Mouse (Mus musculus) mesoderm, embryonic 11.5 days (tissue): ENCODE data around the gene Tmem40.
A peak's percentile ranks its signal among the peaks of the same experiment; 100 is the strongest.

Source experiments
- DNase-seq: peaks from one replicate; pipeline ENCODE4 v3.0.0-alpha.2; 2012; ENCODE audit warnings: low read depth, low spot score

Gene Tmem40

GRCm38 (mm10) chr6:115770059-115770670, 8.0 kb upstream of the Tmem40 start:
- no peak for DNase-seq

GRCm38 (mm10) chr6:115768207-115768606, 6.0 kb upstream of the Tmem40 start:
- DNase-seq: no peak

- DNase-seq: no peak
Observed at GRCm38 (mm10) chr6:115767357-115767756, 5.1 kb upstream of the Tmem40 start.

GRCm38 (mm10) chr6:115764179-115764578, 2.0 kb upstream of the Tmem40 start:
- DNase-seq: peak; percentile 88

- DNase-seq: no peak
Observed at GRCm38 (mm10) chr6:115760982-115761381, 1.2 kb downstream of the Tmem40 start.

GRCm38 (mm10) chr6:115760137-115760536, 2.1 kb downstream of the Tmem40 start:
- DNase-seq: no peak

GRCm38 (mm10) chr6:115759461-115759860, 2.7 kb downstream of the Tmem40 start:
- DNase-seq: no peak

- no peak for DNase-seq
Observed at GRCm38 (mm10) chr6:115758981-115759435, 3.2 kb downstream of the Tmem40 start.

GRCm38 (mm10) chr6:115755536-115755935, 6.7 kb downstream of the Tmem40 start:
- no peak for DNase-seq

- no peak for DNase-seq
Observed at GRCm38 (mm10) chr6:115746326-115746725, 15.9 kb downstream of the Tmem40 start.

GRCm38 (mm10) chr6:115743569-115743968, 18.6 kb downstream of the Tmem40 start:
- DNase-seq: no peak

- DNase-seq: no peak
Observed at GRCm38 (mm10) chr6:115739056-115739455, 23.2 kb downstream of the Tmem40 start.

- peak; percentile 50 for DNase-seq
Observed at GRCm38 (mm10) chr6:115734909-115735308, 27.3 kb downstream of the Tmem40 start.

GRCm38 (mm10) chr6:115732341-115732928, 29.8 kb downstream of the Tmem40 start:
- no peak for DNase-seq

- no peak for DNase-seq
Observed at GRCm38 (mm10) chr6:115730560-115731342, 31.5 kb downstream of the Tmem40 start.

GRCm38 (mm10) chr6:115727570-115727969, 34.6 kb downstream of the Tmem40 start:
- no peak for DNase-seq

- peak; percentile 47 for DNase-seq
Observed at GRCm38 (mm10) chr6:115727108-115727507, 35.1 kb downstream of the Tmem40 start.

GRCm38 (mm10) chr6:115722246-115722645, 40.0 kb downstream of the Tmem40 start:
- no peak for DNase-seq

GRCm38 (mm10) chr6:115717715-115718558, 44.3 kb downstream of the Tmem40 start:
- peak; percentile 72 for DNase-seq

- DNase-seq: no peak
Observed at GRCm38 (mm10) chr6:115717101-115717652, 45.0 kb downstream of the Tmem40 start.

- no peak for DNase-seq
Observed at GRCm38 (mm10) chr6:115711261-115711660, 50.9 kb downstream of the Tmem40 start.
